Mouse (Mus musculus): ENCODE data around the gene Gm7978. TPM values are rescaled to one million over a fixed set of nuclear protein-coding genes. Genes with fewer than 3 reads are reported as not detected.

The Gm7978 gene
- polyA plus RNA-seq (2015; fragmentation: Nextera tagmentation; extraction: Ambion mirVana), result not detected in 2 replicates

GRCm38 (mm10) chr5:95736073-95736472 lies at the start of gene Gm7978:
Gene Gm7978 (minus strand): TSS chr5:95736173.

GRCm38 (mm10) chr5:95775690-95776089 lies 39.7 kb upstream of the Gm7978 start, which contains the start of gene E330014E10Rik:
Gene E330014E10Rik (plus strand): TSS chr5:95775990.

GRCm38 (mm10) chr5:95741714-95742113 lies 5.7 kb upstream of the Gm7978 start, which contains the start of gene Gm7982:
Gene Gm7982 (plus strand): TSS chr5:95742014.

Other genes with a start within 250 kb of the Gm7978 start
- not detected in 2 replicates for gene Gm3286, start 225.4 kb downstream of the Gm7978 start, polyA plus RNA-seq (2015; fragmentation: Nextera tagmentation; extraction: Ambion mirVana)
- not detected in 2 replicates for gene Gm7971, start 141.3 kb downstream of the Gm7978 start, polyA plus RNA-seq (2015; fragmentation: Nextera tagmentation; extraction: Ambion mirVana)
- gene Gm7982, start 5.8 kb upstream of the Gm7978 start, polyA plus RNA-seq (2015; fragmentation: Nextera tagmentation; extraction: Ambion mirVana), result not detected in 2 replicates
- gene E330014E10Rik, start 39.8 kb upstream of the Gm7978 start, polyA plus RNA-seq (2015; fragmentation: Nextera tagmentation; extraction: Ambion mirVana), result not detected in 2 replicates
- gene Cxcl13, start 220.8 kb upstream of the Gm7978 start, polyA plus RNA-seq (2015; fragmentation: Nextera tagmentation; extraction: Ambion mirVana), result 1.5 and 4.1 TPM in 2 replicates